Mouse (Mus musculus): Measurements from ENCODE around the gene Cdca7. TPM values are rescaled to one million over a fixed set of nuclear protein-coding genes. Genes with fewer than 3 reads are reported as not detected.

The Cdca7 gene
- total and polyA plus RNA-seq, 3 experiments: 90.9 to 167 (median 162) TPM

GRCm38 (mm10) chr2:72499782-72500411, 23.9 kb downstream of the Cdca7 start:
- no peaks in the 10 kb centered on the region for H3K9me3 ChIP-seq (replicated peaks)
- H3K4me3 ChIP-seq (ENCODE audit: low read depth, low read length): no peak overlapping the region
- peaks cover 39% of the 10 kb centered on the region for H3K27me3 ChIP-seq (ENCODE audit: insufficient read depth, low read length)
- no peaks in the 10 kb centered on the region for H3K36me3 ChIP-seq (replicated peaks)
- no peaks in the 10 kb centered on the region for H3K4me1 ChIP-seq (ENCODE audit: insufficient read depth, low read depth, low read length)
- TF ChIP-seq GATA2 (IDR thresholded peaks at IDR 0.05; ENCODE audit: borderline replicate concordance, low read depth, low read length) (no peak), GATA1 (IDR thresholded peaks at IDR 0.05; ENCODE audit: borderline replicate concordance, low read length) (no peak), CTCF (IDR thresholded peaks at IDR 0.05; ENCODE audit: low read depth, low read length) (no peak), TAL1 (conservative IDR thresholded peaks at IDR 0.05; ENCODE audit: low read depth, low read length) (no peak), POLR2AphosphoS5 (IDR thresholded peaks at IDR 0.05; ENCODE audit: insufficient replicate concordance, low read depth, low read length) (no peak)
- ATAC-seq (ENCODE audit: extremely low read depth, insufficient number of reproducible peaks, low FRiP score, poor library complexity, severe bottlenecking) (no peak), DNase-seq (ENCODE audit: low spot score) (no peak)

- H3K27me3 ChIP-seq (ENCODE audit: insufficient read depth, low read length): peaks cover 34% of the 10 kb centered on the region
- H3K4me1 ChIP-seq (ENCODE audit: insufficient read depth, low read depth, low read length): no peaks in the 10 kb centered on the region
- no peaks in the 10 kb centered on the region for H3K9me3 ChIP-seq (replicated peaks)
- no peak for TF ChIP-seq CTCF (IDR thresholded peaks at IDR 0.05; ENCODE audit: low read depth, low read length)
- H3K36me3 ChIP-seq (replicated peaks): no peaks in the 10 kb centered on the region
- DNase-seq (ENCODE audit: low spot score) (no peak), ATAC-seq (ENCODE audit: extremely low read depth, insufficient number of reproducible peaks, low FRiP score, poor library complexity, severe bottlenecking) (no peak)
- H3K4me3 ChIP-seq (ENCODE audit: low read depth, low read length): no peak overlapping the region
Measured at GRCm38 (mm10) chr2:72502041-72502813, 26.3 kb downstream of the Cdca7 start.

GRCm38 (mm10) chr2:72503646-72504045, 27.7 kb downstream of the Cdca7 start:
- ATAC-seq (ENCODE audit: extremely low read depth, insufficient number of reproducible peaks, low FRiP score, poor library complexity, severe bottlenecking): no peak
- no peaks in the 10 kb centered on the region for H3K36me3 ChIP-seq (replicated peaks)
- no peaks in the 10 kb centered on the region for H3K4me1 ChIP-seq (ENCODE audit: insufficient read depth, low read depth, low read length)

GRCm38 (mm10) chr2:72507855-72508635, 32.1 kb downstream of the Cdca7 start:
- ATAC-seq (ENCODE audit: extremely low read depth, insufficient number of reproducible peaks, low FRiP score, poor library complexity, severe bottlenecking) (no peak), DNase-seq (ENCODE audit: low spot score) (no peak)
- Histone ChIP-seq H3K9me3 (replicated peaks) (no peaks in the 10 kb centered on the region), H3K4me3 (ENCODE audit: low read depth, low read length) (no peak overlapping the region), H3K36me3 (replicated peaks) (no peaks in the 10 kb centered on the region), H3K4me1 (ENCODE audit: insufficient read depth, low read depth, low read length) (0 out of 2 replicates have a peak, but pooled peaks cover 3% of the 10 kb centered on the region), H3K27me3 (ENCODE audit: insufficient read depth, low read length) (peaks cover 20% of the 10 kb centered on the region)
- TF ChIP-seq TAL1 (conservative IDR thresholded peaks at IDR 0.05; ENCODE audit: low read depth, low read length) (no peak), GATA1 (IDR thresholded peaks at IDR 0.05; ENCODE audit: borderline replicate concordance, low read length) (no peak), CTCF (IDR thresholded peaks at IDR 0.05; ENCODE audit: low read depth, low read length) (no peak), GATA2 (IDR thresholded peaks at IDR 0.05; ENCODE audit: borderline replicate concordance, low read depth, low read length) (no peak), POLR2AphosphoS5 (IDR thresholded peaks at IDR 0.05; ENCODE audit: insufficient replicate concordance, low read depth, low read length) (no peak)

More at GRCm38 (mm10) chr2:72503646-72504045, 27.7 kb downstream of the Cdca7 start:
- no peaks in the 10 kb centered on the region for H3K9me3 ChIP-seq (replicated peaks)
- no peak for DNase-seq (ENCODE audit: low spot score)
- peaks cover 30% of the 10 kb centered on the region for H3K27me3 ChIP-seq (ENCODE audit: insufficient read depth, low read length)
- no peak for TF ChIP-seq TAL1 (conservative IDR thresholded peaks at IDR 0.05; ENCODE audit: low read depth, low read length)
- TF ChIP-seq CTCF (IDR thresholded peaks at IDR 0.05; ENCODE audit: low read depth, low read length): no peak
- no peak for TF ChIP-seq GATA2 (IDR thresholded peaks at IDR 0.05; ENCODE audit: borderline replicate concordance, low read depth, low read length)
- TF ChIP-seq GATA1 (IDR thresholded peaks at IDR 0.05; ENCODE audit: borderline replicate concordance, low read length): no peak
- no peak for TF ChIP-seq POLR2AphosphoS5 (IDR thresholded peaks at IDR 0.05; ENCODE audit: insufficient replicate concordance, low read depth, low read length)
- no peak overlapping the region for H3K4me3 ChIP-seq (ENCODE audit: low read depth, low read length)

GRCm38 (mm10) chr2:72508891-72509290, 32.9 kb downstream of the Cdca7 start:
- Histone ChIP-seq H3K27me3 (ENCODE audit: insufficient read depth, low read length) (peaks cover 18% of the 10 kb centered on the region), H3K4me3 (ENCODE audit: low read depth, low read length) (no peak overlapping the region), H3K4me1 (ENCODE audit: insufficient read depth, low read depth, low read length) (0 out of 2 replicates have a peak, but pooled peaks cover 3% of the 10 kb centered on the region), H3K9me3 (replicated peaks) (no peaks in the 10 kb centered on the region), H3K36me3 (replicated peaks) (no peaks in the 10 kb centered on the region)
- ATAC-seq (ENCODE audit: extremely low read depth, insufficient number of reproducible peaks, low FRiP score, poor library complexity, severe bottlenecking) (no peak), DNase-seq (ENCODE audit: low spot score) (no peak)
- no peak for TF ChIP-seq POLR2AphosphoS5 (IDR thresholded peaks at IDR 0.05; ENCODE audit: insufficient replicate concordance, low read depth, low read length)
- TF ChIP-seq TAL1 (conservative IDR thresholded peaks at IDR 0.05; ENCODE audit: low read depth, low read length): no peak
- no peak for TF ChIP-seq GATA1 (IDR thresholded peaks at IDR 0.05; ENCODE audit: borderline replicate concordance, low read length)
- TF ChIP-seq CTCF (IDR thresholded peaks at IDR 0.05; ENCODE audit: low read depth, low read length): no peak
- no peak for TF ChIP-seq GATA2 (IDR thresholded peaks at IDR 0.05; ENCODE audit: borderline replicate concordance, low read depth, low read length)

- Histone ChIP-seq H3K36me3 (replicated peaks) (no peaks in the 10 kb centered on the region), H3K4me3 (ENCODE audit: low read depth, low read length) (no peak overlapping the region), H3K27me3 (ENCODE audit: insufficient read depth, low read length) (peaks cover 24% of the 10 kb centered on the region), H3K9me3 (replicated peaks) (no peaks in the 10 kb centered on the region), H3K4me1 (ENCODE audit: insufficient read depth, low read depth, low read length) (0 out of 2 replicates have a peak, but pooled peaks cover 3% of the 10 kb centered on the region)
- DNase-seq (ENCODE audit: low spot score) (no peak), ATAC-seq (ENCODE audit: extremely low read depth, insufficient number of reproducible peaks, low FRiP score, poor library complexity, severe bottlenecking) (no peak)
- no peak for TF ChIP-seq CTCF (IDR thresholded peaks at IDR 0.05; ENCODE audit: low read depth, low read length)
- TF ChIP-seq GATA1 (IDR thresholded peaks at IDR 0.05; ENCODE audit: borderline replicate concordance, low read length): no peak
- TF ChIP-seq GATA2 (IDR thresholded peaks at IDR 0.05; ENCODE audit: borderline replicate concordance, low read depth, low read length): no peak
- no peak for TF ChIP-seq TAL1 (conservative IDR thresholded peaks at IDR 0.05; ENCODE audit: low read depth, low read length)
- TF ChIP-seq POLR2AphosphoS5 (IDR thresholded peaks at IDR 0.05; ENCODE audit: insufficient replicate concordance, low read depth, low read length): no peak
Measured at GRCm38 (mm10) chr2:72515526-72515925, 39.6 kb downstream of the Cdca7 start.

All from G1E (cell line).